Mouse (Mus musculus) frontal cortex, postnatal 25 days (tissue): ENCODE data around the gene Rab5a.
A peak's percentile ranks its signal among the peaks of the same experiment; 100 is the strongest.
"Not testable (repeated sequence)": the region's sequence is repeated elsewhere in the genome, so short reads cannot be mapped to it uniquely, and the experiment has no call there.

Experiments used
- DNase-seq, 2 experiments: peaks; one replicate each; pipeline ENCODE4 v3.0.0; 2022; ENCODE audit warnings: low spot score in 2 of 2

Rab5a gene

DNA sequence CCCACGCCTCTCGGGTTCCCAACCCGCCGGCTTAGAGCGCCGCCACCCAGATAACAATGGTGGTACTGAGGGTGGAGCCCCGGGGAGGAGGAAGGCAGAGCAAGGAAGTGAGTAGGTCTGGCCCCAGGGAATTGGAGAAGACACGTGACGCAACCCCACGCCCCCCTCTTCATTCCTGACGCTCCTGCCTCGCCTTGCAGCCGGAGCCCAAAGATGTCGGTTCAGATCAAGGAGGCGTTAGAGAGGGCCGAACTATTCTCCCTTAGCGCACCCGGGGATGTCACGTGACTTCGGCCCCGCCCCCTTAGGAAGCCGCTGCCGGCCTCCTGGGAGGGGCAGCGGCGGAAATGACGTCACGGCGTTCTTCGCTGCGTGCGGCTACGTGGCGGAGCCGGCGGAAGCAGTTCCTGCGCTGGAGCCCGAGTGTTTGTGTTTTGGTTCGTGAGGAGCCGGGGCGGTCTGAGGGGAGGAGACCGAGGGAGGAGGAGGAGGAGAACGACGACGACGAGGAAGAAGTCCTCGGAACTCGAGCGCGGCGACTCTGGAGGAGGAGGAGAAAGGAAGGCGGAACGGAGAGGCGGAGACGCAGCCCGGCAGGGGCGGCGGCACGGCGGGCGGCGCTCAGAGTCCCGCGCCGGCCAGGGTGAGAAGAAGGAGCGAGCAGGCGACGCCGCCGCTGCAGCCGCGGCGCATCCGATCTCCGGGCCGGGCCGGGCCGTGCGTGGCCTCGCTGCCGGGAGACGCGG is at the start of gene Rab5a:
Gene Rab5a (plus strand): TSS at position 377 of the 746 bp plus-strand sequence.
- DNase-seq = peak; percentile 97 to 98

DNA sequence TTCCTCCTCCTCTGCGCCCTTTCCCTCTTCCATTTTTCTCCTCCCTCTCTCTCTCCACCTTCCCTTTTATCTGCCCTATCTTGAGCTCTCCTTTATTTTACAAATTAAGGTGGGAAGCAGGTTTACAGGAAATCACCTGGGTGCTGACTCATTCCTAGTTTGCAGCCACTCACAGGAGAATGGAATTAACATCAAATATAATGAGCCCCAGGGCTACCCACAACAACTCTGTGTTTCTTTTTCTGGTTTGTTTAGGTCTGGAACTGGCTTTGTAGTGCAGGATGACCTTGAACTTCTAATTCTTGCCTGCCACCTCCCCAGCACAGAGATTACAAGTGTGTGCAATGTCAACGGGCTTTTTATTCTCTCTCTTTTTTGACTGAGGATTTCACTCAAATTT is 22.9 kb upstream of the Rab5a start:
- DNase-seq = no peak

DNA sequence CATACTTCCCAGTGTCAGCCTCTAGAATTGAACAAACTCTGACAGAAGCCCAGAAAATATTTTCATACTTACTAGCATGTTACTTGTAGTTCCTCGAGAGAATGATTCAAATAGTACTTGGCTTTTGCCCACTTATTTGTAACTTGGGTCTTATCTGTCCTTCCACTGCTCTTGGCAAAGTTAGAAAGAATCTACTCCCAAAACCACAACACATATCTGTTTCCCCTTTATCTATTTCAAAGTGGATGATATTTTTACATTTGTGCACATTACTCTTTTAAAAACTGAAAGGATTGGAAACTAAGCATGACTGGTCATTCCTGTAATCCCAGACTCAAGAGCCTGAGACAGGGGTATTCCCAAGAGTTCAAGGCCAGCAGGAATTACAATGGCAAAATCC is 22.3 kb upstream of the Rab5a start:
- DNase-seq = no peak

DNA sequence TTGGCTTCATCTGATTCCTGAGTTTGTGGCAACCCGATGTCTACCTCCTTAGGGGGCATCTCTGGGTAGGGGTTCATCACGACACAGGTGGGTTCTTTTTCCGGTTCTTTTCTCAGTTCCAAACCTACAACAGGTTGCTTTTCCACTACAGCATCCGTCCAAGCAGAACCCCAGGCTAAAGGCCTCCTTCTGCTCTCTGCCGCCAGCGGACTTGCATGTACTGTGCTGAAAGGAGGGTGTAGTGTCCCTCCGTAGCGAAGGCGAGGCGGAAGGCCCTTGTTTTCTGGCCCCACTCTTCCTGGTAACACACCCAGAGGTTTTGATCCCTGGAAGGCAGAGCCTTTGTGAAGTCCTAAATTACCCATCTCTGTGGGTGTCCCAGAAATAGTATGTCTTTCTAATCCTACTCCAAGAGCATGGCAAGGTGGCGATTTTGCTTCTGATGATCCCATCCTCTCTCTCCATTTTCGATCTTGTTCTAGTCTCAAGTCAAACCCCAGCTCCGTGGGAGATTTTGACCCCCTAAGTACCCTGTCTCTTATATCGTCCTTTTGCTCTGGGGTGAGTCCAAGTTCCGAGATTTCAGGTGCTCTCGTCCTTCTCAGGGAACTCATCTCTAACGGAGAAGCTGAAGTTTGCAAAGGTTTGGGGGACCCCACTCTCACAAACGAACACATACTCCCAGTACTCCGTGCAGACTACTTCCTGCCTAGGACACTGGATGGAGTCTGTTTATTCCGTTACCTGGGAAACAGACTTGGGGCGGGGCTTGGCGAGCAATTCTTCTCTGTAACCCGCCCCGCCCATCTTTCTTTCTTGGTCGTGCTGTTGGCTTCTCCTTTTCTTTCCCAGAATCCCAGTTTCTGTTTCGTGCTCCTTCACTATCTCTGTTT is 16.2 kb upstream of the Rab5a start, which contains the start of gene Efhb:
Gene Efhb (minus strand): TSS at position 719 of the 893 bp plus-strand sequence.
- DNase-seq = peak; percentile 12 to 31

DNA sequence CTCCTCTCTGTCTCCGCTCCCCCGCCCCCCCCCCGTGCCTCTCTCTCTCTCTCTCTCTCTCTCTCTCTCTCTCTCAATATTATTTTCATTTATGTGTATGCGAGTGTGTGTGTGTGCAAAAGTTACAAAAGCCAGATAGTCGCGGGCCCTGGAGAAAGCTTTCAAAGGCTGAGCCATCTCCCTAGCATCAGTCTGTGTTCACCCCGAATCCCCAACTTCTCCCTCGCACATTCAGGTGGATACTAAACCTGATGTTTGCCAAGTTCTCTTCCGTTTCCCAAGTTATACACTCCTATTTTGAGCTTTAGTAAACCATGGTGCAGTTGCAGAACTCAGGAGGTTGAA is 15.6 kb upstream of the Rab5a start:
- DNase-seq = no peak

DNA sequence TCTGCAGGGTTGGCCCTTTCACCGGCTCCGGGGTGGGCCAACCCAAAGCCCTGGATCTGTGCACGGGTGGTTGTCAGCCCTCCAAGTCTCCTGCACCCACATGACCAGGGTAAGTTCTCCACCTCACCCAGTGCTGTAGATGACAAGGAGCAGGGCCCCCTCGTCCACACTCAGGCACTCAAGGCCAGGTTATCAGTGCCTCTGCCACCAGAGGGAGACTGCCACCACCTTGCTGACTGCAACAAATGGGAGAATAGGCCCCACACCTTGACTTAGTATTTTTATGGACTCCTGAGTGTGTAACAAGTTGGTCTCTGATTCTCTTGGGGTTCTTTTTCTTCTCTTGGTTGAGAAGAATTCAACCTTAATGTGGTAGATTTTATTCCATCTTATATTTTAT is 13.5 kb upstream of the Rab5a start:
- DNase-seq = no peak

DNA sequence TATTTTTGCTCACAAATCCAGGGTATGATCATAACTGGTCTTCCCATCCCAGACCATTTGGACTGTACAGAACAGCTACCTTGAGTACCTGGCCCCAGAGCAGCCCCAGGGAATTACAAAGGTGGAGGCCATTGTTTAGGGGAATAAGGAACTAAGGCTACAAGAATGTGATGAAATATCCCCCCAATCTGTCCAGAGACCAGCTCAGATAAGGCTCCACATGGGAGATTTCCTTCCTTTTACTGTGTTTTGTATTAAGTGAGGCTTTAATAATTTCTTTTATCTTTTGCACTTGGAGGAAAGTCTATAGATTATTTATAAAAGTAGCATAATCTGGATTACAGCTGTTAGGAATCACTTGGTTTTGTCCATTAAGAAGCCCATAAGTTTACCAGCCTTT is 10.3 kb upstream of the Rab5a start:
- DNase-seq = no peak

DNA sequence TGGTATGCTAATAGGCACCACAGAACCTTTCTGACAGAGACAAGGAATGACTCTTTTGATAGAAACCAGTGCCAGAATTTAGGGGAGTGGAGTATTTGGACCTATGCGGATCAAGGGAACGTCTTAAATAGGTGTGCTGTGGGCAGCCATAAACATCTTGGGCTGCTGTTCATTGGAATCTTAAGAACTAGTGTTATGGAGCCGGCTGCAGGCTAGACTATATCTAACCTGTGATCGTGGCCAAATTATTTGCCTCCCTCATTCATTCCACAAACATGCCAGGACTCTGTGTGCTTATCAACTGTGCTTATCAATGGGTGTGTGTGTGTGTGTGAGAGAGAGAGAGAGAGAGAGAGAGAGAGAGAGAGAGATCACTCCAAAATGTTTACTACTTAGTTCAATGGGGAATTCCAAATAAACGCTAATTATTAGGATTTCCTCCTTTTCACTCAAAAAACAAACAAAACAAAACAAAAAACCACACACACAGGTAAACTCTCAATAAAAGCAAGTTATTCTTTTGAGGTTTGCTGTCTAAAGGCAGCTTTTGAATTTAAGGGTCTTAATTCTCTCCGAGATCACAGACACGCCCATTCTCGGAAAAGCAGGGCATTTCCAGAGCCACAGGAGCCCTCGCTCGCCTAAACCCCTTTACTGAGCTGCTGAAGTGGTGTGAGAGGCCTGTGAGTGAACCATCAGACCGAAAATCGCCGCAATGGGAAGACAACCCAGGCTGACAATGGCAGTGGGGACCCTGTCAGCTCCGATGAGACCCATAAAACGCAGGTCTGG is 772 bp upstream of the Rab5a start:
- no peak for DNase-seq

DNA sequence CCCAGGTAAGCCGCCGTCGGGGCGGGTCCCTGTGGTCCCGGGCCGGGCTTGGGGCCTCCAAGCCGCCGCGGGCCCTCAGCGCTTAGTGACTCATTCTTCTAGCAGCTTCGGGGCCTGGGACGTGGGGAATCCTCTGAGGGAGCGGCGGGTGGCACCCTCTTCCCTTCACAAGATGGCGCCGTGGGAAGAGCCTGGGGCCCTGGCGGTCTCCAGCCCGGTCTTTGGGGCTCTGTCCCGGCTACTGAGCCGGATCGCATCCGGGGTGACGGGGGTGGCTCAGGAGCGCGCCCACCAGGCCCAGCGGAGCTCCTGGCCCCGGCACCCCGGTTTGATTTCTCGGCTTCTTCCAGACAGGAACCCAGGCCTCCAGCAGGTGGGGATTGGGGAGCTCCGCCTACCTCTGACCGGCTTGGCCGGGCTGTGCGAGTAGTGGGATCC is 589 bp downstream of the Rab5a start:
- DNase-seq = peak in 1 of 2 experiments; percentile 46

DNA sequence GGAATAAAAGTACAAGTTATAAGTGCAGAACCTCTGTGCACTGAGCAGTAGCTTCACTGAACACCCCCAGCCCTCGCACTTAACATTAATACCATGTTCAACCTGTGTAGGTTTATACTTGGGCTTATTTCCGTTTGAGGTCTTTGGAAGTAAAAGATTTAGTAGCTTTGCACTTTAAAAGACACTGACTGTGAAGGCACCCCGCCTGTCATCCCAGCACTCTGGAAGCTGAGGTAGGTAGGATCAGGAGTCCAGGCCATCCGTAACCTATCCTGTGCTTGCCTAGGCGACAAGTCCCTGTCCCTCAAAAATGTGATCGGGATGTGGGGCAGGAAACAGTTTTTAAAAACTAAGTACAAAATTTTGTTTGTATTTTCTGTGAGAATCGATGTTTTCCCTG is 1.4 kb downstream of the Rab5a start:
- no peak for DNase-seq

DNA sequence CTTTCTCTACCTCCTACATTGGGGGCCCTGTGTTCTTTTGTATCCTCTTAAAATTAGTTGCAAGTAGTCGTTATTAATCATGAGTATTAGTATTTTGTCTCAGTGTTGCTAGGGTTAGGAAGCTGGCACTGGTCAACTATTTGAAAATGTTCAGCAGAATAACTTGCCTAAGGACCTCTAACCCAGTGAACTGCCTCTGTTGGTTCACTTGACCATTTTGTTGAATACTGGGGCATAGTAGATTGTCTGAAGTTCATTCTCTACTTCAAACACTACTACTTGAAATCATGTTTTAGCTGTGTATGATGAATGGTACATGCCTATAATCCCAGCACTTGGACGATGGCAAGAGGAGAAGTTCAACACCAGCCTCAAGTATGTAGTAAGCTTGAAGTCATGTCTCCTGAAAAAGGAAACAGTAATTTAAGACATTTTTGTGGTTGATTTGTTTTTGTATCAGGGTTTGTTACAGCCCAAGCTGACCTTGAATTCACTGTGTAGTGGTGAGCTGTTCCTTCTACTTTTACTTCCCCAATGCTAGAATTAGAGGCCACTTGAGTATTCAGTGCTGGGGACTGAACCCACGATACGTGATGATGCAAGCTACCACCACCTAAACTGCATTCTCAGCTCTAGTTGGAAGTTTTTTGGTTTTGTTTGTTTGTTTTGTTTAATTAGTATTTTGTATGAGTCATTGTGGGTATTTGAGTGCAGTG is 9.4 kb downstream of the Rab5a start:
- no peak for DNase-seq

DNA sequence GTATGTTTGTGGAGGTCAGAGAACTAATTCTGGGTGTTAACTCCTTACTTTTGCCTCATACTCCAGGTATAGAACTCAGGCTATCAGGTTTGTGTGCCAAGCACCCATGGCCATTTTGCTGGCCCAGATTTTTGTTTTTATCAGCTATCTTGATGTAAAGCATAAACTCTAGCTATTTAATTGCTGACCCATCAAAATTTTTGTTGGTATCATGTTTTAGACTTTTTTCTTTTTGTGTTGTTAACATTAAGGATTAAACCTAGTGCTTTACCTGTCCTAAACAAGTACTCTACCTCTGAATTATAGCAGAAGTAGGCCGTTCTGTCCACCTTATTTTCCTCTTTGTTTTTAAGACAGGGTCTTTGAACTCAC is 10.0 kb downstream of the Rab5a start:
- DNase-seq = no peak

DNA sequence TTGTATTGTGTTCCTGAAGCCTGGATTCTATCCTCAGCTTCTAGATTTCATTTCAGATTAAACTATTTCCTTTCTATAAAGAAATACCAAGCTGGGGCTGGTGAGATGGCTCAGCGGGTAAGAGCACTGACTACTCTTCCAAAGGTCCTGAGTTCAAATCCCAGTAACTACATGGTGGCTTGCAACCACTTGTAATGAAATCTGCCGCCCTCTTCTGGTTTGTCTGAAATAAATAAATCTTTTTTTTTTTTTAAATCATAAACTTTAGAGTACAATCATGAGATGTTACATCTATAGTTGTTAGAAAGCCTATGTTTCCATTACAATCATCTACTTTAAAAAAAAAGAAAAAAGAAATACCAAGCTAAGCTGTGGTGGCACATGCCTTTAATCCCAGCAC is 23.9 kb downstream of the Rab5a start:
- DNase-seq = no peak

DNA sequence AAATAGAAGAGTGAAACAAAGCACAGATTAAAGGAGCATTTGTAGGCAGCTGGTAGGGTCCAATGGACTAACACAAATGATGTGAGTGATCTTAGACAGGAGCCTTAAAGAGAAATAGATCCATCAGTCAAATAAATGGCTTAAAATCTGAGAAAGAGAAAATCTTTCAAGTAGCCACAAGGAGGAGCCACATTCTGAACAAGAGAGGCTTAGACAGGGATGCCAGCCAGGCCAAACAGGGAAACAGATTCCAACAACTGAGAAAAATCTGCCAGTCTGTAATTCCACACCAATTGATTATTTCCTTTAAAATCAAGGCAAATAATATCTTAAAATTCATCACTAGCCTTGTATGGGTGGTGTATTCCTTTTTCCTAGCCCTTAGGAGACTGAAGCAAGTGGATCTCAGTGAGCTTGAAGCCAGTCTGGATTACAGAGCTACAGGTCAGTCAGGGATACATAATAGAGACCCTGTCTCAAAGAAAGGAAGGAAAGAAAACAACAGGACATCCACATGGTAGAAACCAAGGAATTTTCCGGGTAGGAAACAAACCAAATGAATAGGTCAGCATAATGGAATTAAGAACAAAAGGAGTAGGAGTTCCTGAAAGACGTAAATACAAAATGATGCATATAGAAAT is 33.4 kb downstream of the Rab5a start:
- DNase-seq = no peak

DNA sequence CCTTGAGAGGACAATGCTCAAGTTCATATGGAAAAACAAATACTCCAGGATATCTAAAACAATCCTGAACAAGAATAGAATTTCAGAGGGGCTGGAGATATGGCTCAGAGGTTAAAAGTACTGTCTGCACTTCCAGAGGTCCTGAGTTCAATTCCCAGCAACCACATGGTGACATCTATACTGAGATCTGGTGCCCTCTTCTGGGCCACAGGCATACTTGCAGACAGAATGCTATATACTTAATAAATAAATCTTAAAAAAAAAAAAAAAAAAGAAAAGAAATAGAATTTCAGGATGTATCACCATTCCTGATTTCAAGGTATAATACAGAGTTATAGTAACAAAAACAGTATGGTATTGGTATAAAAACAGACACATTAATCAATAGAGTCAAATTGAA is 40.3 kb downstream of the Rab5a start:
- no peak for DNase-seq

DNA sequence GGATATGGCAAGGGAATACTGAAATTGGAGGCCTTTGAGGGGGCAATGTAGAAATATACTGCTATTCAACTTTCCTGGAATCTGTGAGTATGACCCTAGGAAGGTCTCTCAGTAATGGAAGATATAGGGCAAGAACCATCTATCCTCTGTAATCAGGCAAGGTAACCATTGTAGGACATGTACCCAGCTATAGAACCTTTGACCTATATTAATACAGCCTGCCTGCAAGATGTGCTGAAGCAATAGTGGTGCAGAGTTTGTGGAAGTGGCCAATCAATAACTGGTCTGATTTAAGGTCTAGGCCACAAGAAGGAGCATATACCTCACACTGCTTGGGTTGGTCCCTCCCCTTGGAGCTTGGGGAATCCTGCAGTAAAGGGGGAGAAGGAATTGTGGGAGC is 41.5 kb downstream of the Rab5a start:
- no peak for DNase-seq

DNA sequence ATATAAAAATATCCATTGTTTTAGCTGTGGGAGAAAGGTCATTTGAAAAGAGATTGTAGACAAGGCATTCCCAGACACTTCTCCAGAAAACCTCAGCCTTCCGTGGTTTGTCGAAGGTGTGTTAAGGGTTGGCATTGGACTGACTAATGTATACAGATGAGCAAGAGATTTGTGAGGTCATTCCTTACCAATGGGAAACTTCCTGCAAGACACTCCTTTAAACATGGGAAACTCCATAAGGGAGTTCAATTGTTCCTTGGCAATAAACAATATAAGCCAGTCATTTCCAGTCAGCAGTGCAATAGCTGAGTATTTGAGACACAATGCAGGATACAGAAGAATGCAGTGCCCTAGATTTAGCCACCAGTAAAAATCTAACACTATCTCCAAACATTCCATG is 49.0 kb downstream of the Rab5a start:
- DNase-seq = no peak

DNA sequence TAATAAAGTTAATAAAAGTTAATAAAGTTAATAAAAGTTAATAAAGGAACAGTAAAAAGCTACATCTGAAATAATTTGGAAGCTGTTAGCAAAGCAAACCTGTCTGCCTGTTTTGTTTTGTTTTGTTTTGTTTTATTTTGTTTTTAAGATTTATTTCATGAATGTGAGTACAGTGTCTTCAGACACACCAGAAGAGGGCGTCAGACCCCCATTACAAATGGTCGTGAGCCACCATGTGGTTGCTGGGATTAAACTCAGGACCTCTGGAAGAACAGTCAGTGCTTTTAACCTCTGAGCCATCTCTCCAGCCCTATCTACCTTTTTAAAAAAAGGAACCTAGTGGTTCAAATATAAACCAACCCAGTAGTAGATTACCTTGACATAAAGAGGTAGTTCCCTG is 52.1 kb downstream of the Rab5a start:
- no peak for DNase-seq

DNA sequence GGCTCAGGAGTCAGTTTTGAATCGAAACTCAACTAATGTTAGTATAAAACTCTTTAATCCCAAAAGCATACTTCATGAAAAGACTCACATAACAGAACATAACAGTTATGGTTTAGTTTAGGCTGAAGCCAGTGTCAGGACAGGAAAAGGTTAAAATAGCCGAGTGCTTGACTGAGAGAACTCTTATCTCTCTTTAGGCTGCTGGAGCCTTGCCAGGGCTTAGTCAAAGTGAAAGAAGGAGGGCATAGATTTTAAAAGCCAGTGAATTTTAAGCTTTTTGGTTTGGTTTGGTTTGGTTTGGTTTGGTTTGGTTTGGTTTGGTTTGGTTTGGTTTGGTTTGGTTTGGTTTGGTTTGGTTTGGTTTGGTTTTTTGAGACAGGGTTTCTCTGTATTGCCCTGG is 53.4 kb downstream of the Rab5a start:
- no peak for DNase-seq

DNA sequence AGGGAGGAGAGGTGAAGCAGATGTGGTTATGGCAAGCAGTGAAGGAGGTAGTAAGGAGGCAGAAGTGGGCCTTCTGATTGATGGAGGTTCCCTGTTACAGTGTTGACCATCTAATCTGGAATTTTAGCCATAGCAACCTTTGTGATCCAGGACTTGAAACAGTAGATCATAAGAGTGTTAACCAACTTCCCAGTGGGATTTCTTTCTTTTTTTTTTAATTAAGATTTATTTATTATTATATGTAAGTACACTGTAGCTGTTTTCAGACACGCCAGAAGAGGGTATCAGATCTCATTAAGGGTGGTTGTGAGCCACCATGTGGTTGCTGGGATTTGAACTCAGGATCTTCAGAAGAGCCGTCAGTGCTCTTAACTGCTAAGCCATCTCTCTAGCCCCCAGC is 60.3 kb downstream of the Rab5a start, which contains the start of gene Pp2d1:
Gene Pp2d1 (minus strand): TSS at position 101 of the 400 bp plus-strand sequence.
- not testable (repeated sequence) for DNase-seq

DNA sequence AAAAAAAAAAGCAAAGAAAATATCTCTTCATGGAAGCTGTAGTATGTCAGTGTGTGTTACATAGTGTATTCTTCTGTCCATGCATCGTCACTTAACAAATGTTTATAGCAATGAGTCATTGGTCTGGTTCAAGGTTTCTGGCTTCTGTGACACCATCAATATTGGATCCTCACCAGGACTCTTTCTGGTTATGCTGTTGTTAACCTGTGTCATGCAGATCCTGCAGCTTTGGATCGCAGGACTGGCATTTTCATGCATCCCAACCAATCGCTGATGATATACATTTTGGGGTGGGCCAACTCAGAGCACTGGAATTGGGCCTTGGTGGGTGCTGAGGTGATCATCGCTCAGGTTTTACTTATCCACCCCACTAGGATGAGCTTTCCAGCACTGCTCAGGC is 63.5 kb downstream of the Rab5a start:
- no peak for DNase-seq
